Mouse (Mus musculus) myocyte (in vitro differentiated cells): ENCODE measurements around the gene Ddias. TPM values are rescaled to one million over a fixed set of nuclear protein-coding genes. Genes with fewer than 3 reads are reported as not detected.

Source experiments
- H3K27me3 ChIP-seq: one replicate; pipeline ENCODE4 v1.6.1; 2011; ENCODE audit not compliant: control insufficient read depth, insufficient read depth, insufficient read length
- H3K36me3 ChIP-seq: one replicate; pipeline ENCODE4 v1.6.1; 2011; ENCODE audit not compliant: control insufficient read depth, insufficient read depth
- H3K4me2 ChIP-seq: one replicate; pipeline ENCODE4 v1.6.1; 2011; ENCODE audit warnings: low read depth, control low read depth
- H3K4me3 ChIP-seq: one replicate; pipeline ENCODE4 v1.5.1; 2011; ENCODE audit warnings: mild to moderate bottlenecking, control low read depth, moderate library complexity
- H3K79me2 ChIP-seq: one replicate; pipeline ENCODE4 v1.6.1; 2011; ENCODE audit not compliant: control insufficient read depth, insufficient read depth
- H3ac ChIP-seq: one replicate; pipeline ENCODE4 v1.6.1; 2011; ENCODE audit not compliant: control insufficient read depth, insufficient read length
- CEBPB ChIP-seq: IDR thresholded peaks from 2 replicates; pipeline ENCODE4 v1.6.1; 2011; ENCODE audit warnings: mild to moderate bottlenecking, moderate library complexity; ENCODE audit not compliant: poor library complexity, insufficient read depth, severe bottlenecking
- E2F4 ChIP-seq: IDR thresholded peaks from one replicate; pipeline ENCODE4 v1.6.1; 2011; ENCODE audit warnings: mild to moderate bottlenecking, control low read depth, moderate library complexity; ENCODE audit not compliant: insufficient read depth
- MAX ChIP-seq: IDR thresholded peaks from one replicate; pipeline ENCODE4 v1.6.1; 2011; ENCODE audit warnings: low read depth, mild to moderate bottlenecking, control low read depth
- MYOD1 ChIP-seq, 3 experiments: IDR thresholded peaks; one replicate each; pipeline ENCODE4 v1.6.1; 2011; ENCODE audit warnings: control low read depth in 2 of 3, low read depth in 2 of 3, mild to moderate bottlenecking in 2 of 3, moderate library complexity in 1 of 3; ENCODE audit not compliant: insufficient read length in 2 of 3, control insufficient read depth in 1 of 3
- MYOG ChIP-seq, 3 experiments: IDR thresholded peaks; one replicate each; pipeline ENCODE4 v1.6.1; 2011; ENCODE audit warnings: control low read depth in 2 of 3, low read depth in 2 of 3, mild to moderate bottlenecking in 2 of 3; ENCODE audit not compliant: insufficient read length in 2 of 3, control insufficient read depth in 1 of 3, insufficient read depth in 1 of 3
- POLR2A ChIP-seq: IDR thresholded peaks from one replicate; pipeline ENCODE4 v1.6.1; 2011; ENCODE audit warnings: low read depth, mild to moderate bottlenecking, control low read depth, moderate library complexity; ENCODE audit not compliant: insufficient read length
- POLR2AphosphoS2 ChIP-seq: IDR thresholded peaks from one replicate; pipeline ENCODE4 v1.6.1; 2011; ENCODE audit warnings: low read depth, control low read depth; ENCODE audit not compliant: insufficient read length
- REST ChIP-seq: IDR thresholded peaks from one replicate; pipeline ENCODE4 v1.6.1; 2011; ENCODE audit warnings: mild to moderate bottlenecking, control low read depth, moderate library complexity; ENCODE audit not compliant: insufficient read depth, insufficient read length
- SRF ChIP-seq: IDR thresholded peaks from one replicate; pipeline ENCODE4 v1.6.1; 2011; ENCODE audit warnings: low read depth; ENCODE audit not compliant: control insufficient read depth, insufficient read length
- TCF12 ChIP-seq: IDR thresholded peaks from one replicate; pipeline ENCODE4 v1.6.1; 2011; ENCODE audit warnings: mild to moderate bottlenecking, control low read depth; ENCODE audit not compliant: poor library complexity, insufficient read depth, severe bottlenecking
- TCF3 ChIP-seq: IDR thresholded peaks from one replicate; pipeline ENCODE4 v1.6.1; 2011; ENCODE audit warnings: low read depth, control low read depth; ENCODE audit not compliant: insufficient read length
- USF1 ChIP-seq: IDR thresholded peaks from one replicate; pipeline ENCODE4 v1.6.1; 2011; ENCODE audit warnings: low read depth, mild to moderate bottlenecking, control low read depth, moderate library complexity
- polyA plus RNA-seq: library from polyadenylated mRNA; unstranded; fragments of >200 nt; fragmentation: generic; extraction: Trizol; gene quantifications from one replicate; pipeline ENCODE4 v1.2.1, GENCODE M21; 2012; ENCODE audit warnings: missing spikeins

The Ddias gene
- polyA plus RNA-seq, 1 experiment = 2.0 TPM

DNA sequence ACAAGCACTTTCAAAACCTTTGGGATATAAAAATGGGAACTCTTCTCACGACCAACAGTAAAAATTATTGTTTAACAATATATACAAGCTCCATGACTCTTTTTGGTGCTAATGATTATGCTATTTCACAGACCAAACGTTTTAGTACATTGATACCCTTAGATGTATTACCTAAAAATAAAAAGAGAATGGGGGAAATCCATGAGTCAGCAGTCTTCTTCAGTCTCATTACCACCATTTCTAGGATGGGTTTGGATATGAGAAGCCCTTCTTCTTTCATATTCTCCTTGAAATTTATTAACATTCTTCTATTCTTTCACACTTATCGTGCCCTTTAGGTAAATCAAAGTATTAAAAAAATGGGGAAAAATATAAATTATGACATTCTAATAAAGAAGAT lies 37.6 kb downstream of the Ddias start:
- TF ChIP-seq TCF12 = no peak
- no peak for TF ChIP-seq TCF3
- no peak for TF ChIP-seq REST
- TF ChIP-seq E2F4 = no peak
- TF ChIP-seq POLR2A = no peak
- no peak for TF ChIP-seq MYOG (IDR thresholded peaks at IDR 0.05; ENCODE audit: control insufficient read depth in 1 of 3, insufficient read depth in 1 of 3, insufficient read length in 2 of 3, low read depth in 2 of 3)
- no peak for TF ChIP-seq MYOD1 (IDR thresholded peaks at IDR 0.05; ENCODE audit: control insufficient read depth in 1 of 3, insufficient read length in 2 of 3, low read depth in 2 of 3)
- no peak for TF ChIP-seq USF1
- no peak for TF ChIP-seq POLR2AphosphoS2
- TF ChIP-seq SRF = no peak
- Histone ChIP-seq H3K27me3 (no peaks in the 10 kb centered on the region), H3K36me3 (no peaks in the 10 kb centered on the region), H3ac (no peak overlapping the region), H3K4me2 (no peak overlapping the region), H3K79me2 (no peaks in the 10 kb centered on the region), H3K4me3 (no peak overlapping the region)

DNA sequence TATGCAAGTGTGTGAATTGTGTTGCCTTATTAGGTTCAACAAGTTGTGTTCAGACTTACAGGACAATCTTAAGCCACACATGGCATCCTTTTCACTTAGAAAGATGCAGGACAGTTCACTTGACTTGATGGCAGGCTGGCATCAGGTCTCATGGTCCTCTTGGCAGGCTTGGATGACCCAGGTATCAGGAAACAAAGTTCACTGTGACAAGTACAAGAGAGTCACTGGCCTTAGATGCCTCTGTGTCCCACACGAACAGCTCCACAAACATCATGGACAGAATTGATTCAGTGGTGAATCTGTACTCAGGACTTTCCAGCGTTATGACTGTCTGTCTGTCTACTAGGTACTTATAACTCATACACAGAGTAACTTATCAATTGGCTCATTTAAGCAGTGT lies 39.7 kb downstream of the Ddias start:
- Histone ChIP-seq H3K27me3 (no peaks in the 10 kb centered on the region), H3ac (no peak overlapping the region), H3K4me3 (no peak overlapping the region), H3K4me2 (no peak overlapping the region), H3K79me2 (no peaks in the 10 kb centered on the region), H3K36me3 (no peaks in the 10 kb centered on the region)
- TF ChIP-seq SRF = no peak
- TF ChIP-seq REST = no peak
- no peak for TF ChIP-seq MYOG (IDR thresholded peaks at IDR 0.05; ENCODE audit: control insufficient read depth in 1 of 3, insufficient read depth in 1 of 3, insufficient read length in 2 of 3, low read depth in 2 of 3)
- TF ChIP-seq E2F4 = no peak
- no peak for TF ChIP-seq POLR2AphosphoS2
- TF ChIP-seq USF1 = no peak
- TF ChIP-seq POLR2A = no peak
- TF ChIP-seq TCF3 = no peak
- TF ChIP-seq CEBPB = no peak
- no peak for TF ChIP-seq MAX
- no peak for TF ChIP-seq MYOD1 (IDR thresholded peaks at IDR 0.05; ENCODE audit: control insufficient read depth in 1 of 3, insufficient read length in 2 of 3, low read depth in 2 of 3)
- TF ChIP-seq TCF12 = no peak

DNA sequence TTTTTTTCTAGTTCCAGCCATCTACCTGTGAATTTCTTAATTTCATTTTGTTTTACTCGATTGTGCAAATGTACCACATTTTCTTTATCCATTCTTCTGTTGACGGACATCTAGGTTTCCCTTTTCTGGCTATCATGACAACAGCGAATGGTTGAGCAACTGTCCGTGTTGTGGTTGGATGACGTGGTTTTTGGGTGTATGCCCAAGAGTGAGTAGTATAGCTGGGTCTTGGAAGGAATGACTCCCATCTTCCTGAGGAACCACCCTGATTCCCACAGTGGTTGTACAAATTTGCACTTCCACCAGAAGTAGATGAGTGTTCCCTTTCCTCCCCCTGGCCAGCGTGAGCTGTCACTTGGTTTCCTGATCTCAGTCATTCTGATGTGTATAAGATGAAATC lies 41.7 kb downstream of the Ddias start:
- Histone ChIP-seq H3K27me3 (no peaks in the 10 kb centered on the region), H3K36me3 (no peaks in the 10 kb centered on the region)
- no peak for TF ChIP-seq E2F4
- peak; percentile 76 for TF ChIP-seq CEBPB

DNA sequence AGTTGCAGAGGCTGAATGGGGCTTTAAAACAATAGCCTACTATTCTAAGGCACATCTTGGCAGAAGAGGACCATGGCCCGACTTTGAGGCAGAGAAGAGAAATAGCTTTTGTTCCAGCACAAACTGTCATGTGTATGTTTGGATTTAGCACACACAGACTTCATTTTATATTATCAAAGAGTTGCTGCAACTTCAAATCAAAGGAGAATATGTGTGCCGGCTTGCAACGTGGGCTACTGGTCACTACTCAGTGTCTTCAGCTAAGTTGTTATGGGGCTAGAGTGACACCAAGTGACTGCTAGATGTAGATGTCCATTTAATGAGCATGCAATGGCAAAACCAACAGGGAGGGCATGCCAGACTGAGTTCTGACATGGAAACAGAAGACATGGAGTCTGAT lies 46.1 kb downstream of the Ddias start:
- Histone ChIP-seq H3K4me2 (no peak overlapping the region), H3K4me3 (no peak overlapping the region), H3K36me3 (no peaks in the 10 kb centered on the region), H3K79me2 (no peaks in the 10 kb centered on the region), H3ac (no peak overlapping the region), H3K27me3 (no peaks in the 10 kb centered on the region)
- TF ChIP-seq E2F4 (no peak), USF1 (no peak), MAX (no peak), TCF3 (no peak), MYOG (IDR thresholded peaks at IDR 0.05; ENCODE audit: control insufficient read depth in 1 of 3, insufficient read depth in 1 of 3, insufficient read length in 2 of 3, low read depth in 2 of 3) (no peak), REST (no peak), POLR2A (no peak), POLR2AphosphoS2 (no peak), MYOD1 (IDR thresholded peaks at IDR 0.05; ENCODE audit: control insufficient read depth in 1 of 3, insufficient read length in 2 of 3, low read depth in 2 of 3) (no peak), SRF (no peak), TCF12 (no peak), CEBPB (no peak)

More for the DNA sequence above, 41.7 kb downstream of the Ddias start:
- no peak overlapping the region for H3ac ChIP-seq
- H3K4me3 ChIP-seq = no peak overlapping the region
- no peaks in the 10 kb centered on the region for H3K79me2 ChIP-seq
- no peak overlapping the region for H3K4me2 ChIP-seq

DNA sequence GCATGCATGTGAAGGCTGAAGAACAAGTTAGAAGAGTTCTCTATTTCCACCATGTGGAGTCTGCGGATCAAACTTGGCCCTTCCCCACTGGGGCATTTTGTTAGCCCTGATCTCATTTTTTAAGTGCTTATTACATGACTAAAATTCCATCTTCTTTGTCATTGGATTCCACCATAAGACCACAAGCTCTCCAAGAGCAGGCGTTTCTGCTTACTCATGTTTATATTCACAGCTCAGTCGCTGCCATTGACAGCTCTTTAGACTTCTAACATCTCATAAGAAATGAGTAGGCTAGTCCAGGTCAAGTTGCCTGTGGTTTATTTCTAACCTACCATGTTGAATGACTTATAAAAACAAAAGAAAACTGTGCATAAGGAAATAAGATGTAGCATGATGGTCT lies 47.8 kb downstream of the Ddias start:
- no peaks in the 10 kb centered on the region for H3K36me3 ChIP-seq
- no peaks in the 10 kb centered on the region for H3K27me3 ChIP-seq
- no peak for TF ChIP-seq E2F4
- no peak for TF ChIP-seq CEBPB
- no peak for TF ChIP-seq POLR2A
- TF ChIP-seq SRF = no peak
- no peak for TF ChIP-seq MYOG (IDR thresholded peaks at IDR 0.05; ENCODE audit: control insufficient read depth in 1 of 3, insufficient read depth in 1 of 3, insufficient read length in 2 of 3, low read depth in 2 of 3)
- TF ChIP-seq TCF3 = no peak
- TF ChIP-seq USF1 = no peak
- no peak for TF ChIP-seq MYOD1 (IDR thresholded peaks at IDR 0.05; ENCODE audit: control insufficient read depth in 1 of 3, insufficient read length in 2 of 3, low read depth in 2 of 3)
- H3K4me2 ChIP-seq = no peak overlapping the region
- no peaks in the 10 kb centered on the region for H3K79me2 ChIP-seq
- H3ac ChIP-seq = no peak overlapping the region
- no peak overlapping the region for H3K4me3 ChIP-seq
